Mouse (Mus musculus): ENCODE measurements around the gene Gm45521. TPM values are rescaled to one million over a fixed set of nuclear protein-coding genes. Genes with fewer than 3 reads are reported as not detected.

Gene Gm45521
- polyA plus RNA-seq, 1 experiment from 2014 or later: not detected

DNA sequence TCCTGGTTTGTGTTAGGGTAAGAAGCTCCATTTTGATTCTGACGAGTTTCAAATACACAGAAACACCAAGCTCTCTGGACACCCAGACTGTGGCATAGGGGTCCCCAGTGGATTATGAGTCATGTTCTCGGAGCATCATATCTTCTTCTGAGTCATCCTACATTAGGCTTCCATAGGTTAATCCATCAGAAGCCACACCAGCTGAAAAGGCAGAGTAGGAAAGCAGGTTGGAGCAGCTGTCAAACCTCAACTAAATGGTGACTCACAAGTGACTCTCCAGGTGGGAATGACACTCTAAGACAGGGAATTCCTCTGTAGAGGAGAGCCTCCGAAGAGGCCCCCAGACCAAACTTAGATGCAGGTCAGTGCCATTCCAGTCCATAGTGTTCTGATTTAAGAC is 41.9 kb downstream of the Gm45521 start:
- 76% methylated on average over 3 of the region's 3 CpGs for WGBS
- H3K27me3 ChIP-seq (replicated peaks; ENCODE audit: control insufficient read depth, insufficient read depth, low read length): peaks cover 22% of the 10 kb centered on the region
- no peaks in the 10 kb centered on the region for H3K9me3 ChIP-seq (ENCODE audit: control insufficient read depth, low read length)
- H3K4me1 ChIP-seq (replicated peaks; ENCODE audit: control insufficient read depth, insufficient read depth, low read length): no peaks in the 10 kb centered on the region; the same call in 1 of the 2 replicates
- H3K9ac ChIP-seq (ENCODE audit: low read length): no peak overlapping the region
- H3K36me3 ChIP-seq (ENCODE audit: control insufficient read depth, insufficient read depth, low read length): no peaks in the 10 kb centered on the region
- H3K27ac ChIP-seq (ENCODE audit: low read depth): no peak overlapping the region
- no peak overlapping the region for H3K4me2 ChIP-seq (ENCODE audit: low read length)
- DNase-seq (ENCODE audit: low spot score): no peak
- no peak overlapping the region for H3K4me3 ChIP-seq (ENCODE audit: low read depth, low read length)
- ATAC-seq (replicated peaks; ENCODE audit: low FRiP score, low TSS enrichment, low read depth): no peak

DNA sequence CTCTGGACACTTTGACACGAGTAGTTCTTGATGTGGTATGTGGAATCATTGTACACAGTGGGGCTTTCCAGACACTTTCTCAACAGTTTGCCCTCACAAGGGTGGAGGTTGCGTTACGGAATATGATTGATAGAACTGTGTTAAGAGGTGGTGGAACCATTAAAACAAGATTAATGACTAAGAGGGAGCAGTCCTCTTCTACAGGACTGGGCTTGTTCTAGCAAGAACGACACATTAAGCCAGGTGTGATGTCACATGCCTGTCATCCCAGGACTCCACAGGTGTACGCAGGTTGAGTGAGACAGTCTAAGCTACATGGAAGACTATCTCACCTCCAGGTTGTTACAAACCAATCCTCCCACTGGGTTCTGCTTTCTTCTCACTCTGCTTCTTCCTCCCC is 42.3 kb downstream of the Gm45521 start:
- DNase-seq (ENCODE audit: low spot score): no peak
- Histone ChIP-seq H3K27me3 (replicated peaks; ENCODE audit: control insufficient read depth, insufficient read depth, low read length) (peaks cover 22% of the 10 kb centered on the region), H3K9me3 (ENCODE audit: control insufficient read depth, low read length) (no peaks in the 10 kb centered on the region), H3K9ac (ENCODE audit: low read length) (no peak overlapping the region), H3K4me3 (ENCODE audit: low read depth, low read length) (no peak overlapping the region), H3K27ac (ENCODE audit: low read depth) (no peak overlapping the region), H3K4me1 (replicated peaks; ENCODE audit: control insufficient read depth, insufficient read depth, low read length) (no peaks in the 10 kb centered on the region; the same call in 1 of the 2 replicates), H3K4me2 (ENCODE audit: low read length) (no peak overlapping the region), H3K36me3 (ENCODE audit: control insufficient read depth, insufficient read depth, low read length) (no peaks in the 10 kb centered on the region)
- ATAC-seq (replicated peaks; ENCODE audit: low FRiP score, low TSS enrichment, low read depth): no peak
- WGBS: 71% methylated on average over 5 of the region's 5 CpGs

DNA sequence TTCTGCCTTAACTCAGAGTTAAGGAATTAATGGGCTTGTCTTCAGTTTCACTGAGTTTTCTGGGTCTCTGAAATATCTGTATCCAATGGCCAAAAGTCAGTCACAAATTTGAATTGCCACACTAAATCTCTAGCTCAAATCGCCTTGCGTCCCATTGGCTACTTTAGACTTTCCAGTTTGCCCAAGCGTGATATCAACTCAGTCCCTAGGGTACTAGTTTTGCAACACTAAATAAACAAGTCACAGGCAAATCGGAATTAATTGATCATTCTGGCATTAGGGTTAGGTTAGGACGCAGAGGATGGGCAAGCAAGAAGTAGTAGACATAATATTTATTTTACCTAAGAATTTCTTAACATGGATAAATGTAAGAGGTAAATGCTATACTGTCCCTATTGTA is 43.2 kb downstream of the Gm45521 start:
- Histone ChIP-seq H3K4me2 (ENCODE audit: low read length) (no peak overlapping the region), H3K4me3 (ENCODE audit: low read depth, low read length) (no peak overlapping the region)
- WGBS: 77% methylated on average over 5 of the region's 5 CpGs

DNA sequence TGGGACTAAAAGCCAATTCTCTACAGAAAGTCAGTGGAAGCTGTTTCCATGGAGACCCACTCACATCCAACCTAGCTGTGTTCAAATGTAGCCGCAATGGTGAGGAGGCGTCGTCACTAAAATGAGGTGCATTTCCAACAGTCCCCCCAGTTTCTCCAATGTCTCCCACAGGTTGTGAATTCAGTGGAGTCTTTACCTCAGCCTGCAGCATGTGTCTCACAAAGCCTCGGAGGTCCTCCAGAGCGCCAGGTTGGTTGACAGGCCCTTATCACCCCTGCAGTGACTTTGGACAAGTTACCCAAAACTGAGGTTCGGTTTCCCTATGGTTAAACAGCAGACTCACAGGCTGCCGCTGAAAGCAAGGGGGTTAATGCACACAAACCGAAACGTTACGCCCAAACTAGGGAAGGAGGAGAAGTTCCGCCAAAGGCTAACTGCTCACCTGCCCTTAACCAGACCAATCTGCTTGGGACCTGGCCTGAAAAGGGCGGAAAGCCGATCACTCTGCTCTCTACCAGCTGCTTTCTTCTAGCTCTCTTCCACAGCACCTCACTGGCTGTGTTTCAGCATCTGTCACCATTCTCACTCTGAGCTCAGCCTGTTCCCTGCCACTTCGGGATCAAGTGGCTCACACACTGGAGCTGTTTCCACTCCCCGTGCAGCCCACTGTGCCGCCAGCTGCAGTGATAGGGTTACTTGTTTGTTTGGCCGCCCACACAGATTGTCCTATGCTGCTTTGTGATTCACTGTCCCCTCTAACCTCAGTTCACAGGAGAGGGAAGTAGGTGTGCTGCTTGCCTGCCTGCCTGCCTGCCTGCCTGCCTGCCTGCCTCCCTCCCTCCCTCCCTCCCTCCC is 44.0 kb downstream of the Gm45521 start:
- ATAC-seq (replicated peaks; ENCODE audit: low FRiP score, low TSS enrichment, low read depth) (no peak), DNase-seq (ENCODE audit: low spot score) (no peak)
- Histone ChIP-seq H3K4me3 (ENCODE audit: low read depth, low read length) (no peak overlapping the region), H3K9ac (ENCODE audit: low read length) (no peak overlapping the region), H3K9me3 (ENCODE audit: control insufficient read depth, low read length) (no peaks in the 10 kb centered on the region), H3K27ac (ENCODE audit: low read depth) (no peak overlapping the region), H3K27me3 (replicated peaks; ENCODE audit: control insufficient read depth, insufficient read depth, low read length) (peaks cover 22% of the 10 kb centered on the region), H3K4me1 (replicated peaks; ENCODE audit: control insufficient read depth, insufficient read depth, low read length) (no peaks in the 10 kb centered on the region; the same call in 1 of the 2 replicates), H3K36me3 (ENCODE audit: control insufficient read depth, insufficient read depth, low read length) (no peaks in the 10 kb centered on the region), H3K4me2 (ENCODE audit: low read length) (no peak overlapping the region)
- 30% methylated on average over 17 of the region's 17 CpGs for WGBS

More for the DNA sequence above, 43.2 kb downstream of the Gm45521 start:
- no peak overlapping the region for H3K9ac ChIP-seq (ENCODE audit: low read length)
- no peaks in the 10 kb centered on the region for H3K9me3 ChIP-seq (ENCODE audit: control insufficient read depth, low read length)
- H3K4me1 ChIP-seq (replicated peaks; ENCODE audit: control insufficient read depth, insufficient read depth, low read length): no peaks in the 10 kb centered on the region; the same call in 1 of the 2 replicates
- ATAC-seq (replicated peaks; ENCODE audit: low FRiP score, low TSS enrichment, low read depth) (no peak), DNase-seq (ENCODE audit: low spot score) (no peak)
- H3K27ac ChIP-seq (ENCODE audit: low read depth): no peak overlapping the region
- H3K36me3 ChIP-seq (ENCODE audit: control insufficient read depth, insufficient read depth, low read length): no peaks in the 10 kb centered on the region
- H3K27me3 ChIP-seq (replicated peaks; ENCODE audit: control insufficient read depth, insufficient read depth, low read length): peaks cover 22% of the 10 kb centered on the region

DNA sequence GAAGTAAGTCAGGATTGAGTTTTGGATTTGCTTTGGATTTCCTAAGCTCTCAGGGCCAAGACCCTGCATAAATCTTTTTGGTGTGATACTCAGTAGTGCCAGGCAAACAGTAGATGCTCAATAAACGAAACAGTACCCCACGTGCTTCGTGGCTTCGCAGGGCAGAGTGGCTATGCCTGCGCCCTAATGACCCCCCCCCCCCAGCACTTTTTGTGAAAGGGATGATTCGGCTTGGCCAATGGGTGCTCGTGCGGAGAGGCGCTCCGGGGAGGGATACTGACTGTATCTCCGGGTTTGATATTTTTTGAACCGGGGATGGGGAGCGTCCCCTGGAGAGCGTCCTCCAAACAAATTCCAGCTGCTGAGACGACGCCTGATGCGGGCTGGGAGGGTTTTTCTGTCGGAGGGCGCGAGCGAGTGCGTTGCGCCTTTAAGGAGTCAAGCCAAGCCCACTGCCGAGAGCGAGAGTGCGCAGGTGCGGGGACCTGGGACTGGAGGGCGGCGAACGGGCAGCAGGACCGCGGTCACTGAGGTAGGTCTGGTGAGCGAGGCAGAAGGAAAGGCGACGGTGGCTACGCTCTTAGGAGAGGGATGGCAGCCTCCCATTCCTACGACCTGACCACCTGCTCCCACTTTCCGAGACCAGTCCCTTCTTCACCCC is 45.5 kb downstream of the Gm45521 start, which contains the start of gene Abhd6:
Gene Abhd6, plus strand, starts transcription at position 471 of the 661 bp plus-strand sequence.
- Histone ChIP-seq H3K9ac (ENCODE audit: low read length) (peak within 1 kb of the TSS; percentile 53), H3K36me3 (ENCODE audit: control insufficient read depth, insufficient read depth, low read length) (no peaks in the 10 kb centered on the region), H3K27me3 (replicated peaks; ENCODE audit: control insufficient read depth, insufficient read depth, low read length) (peaks cover 22% of the 10 kb centered on the region), H3K9me3 (ENCODE audit: control insufficient read depth, low read length) (no peaks in the 10 kb centered on the region), H3K4me3 (ENCODE audit: low read depth, low read length) (peak within 1 kb of the TSS; percentile 61), H3K27ac (ENCODE audit: low read depth) (0 out of 2 replicates have a peak within 1 kb of the TSS, but pooled peaks have one; percentile 51), H3K4me1 (replicated peaks; ENCODE audit: control insufficient read depth, insufficient read depth, low read length) (no peaks in the 10 kb centered on the region; the same call in 1 of the 2 replicates), H3K4me2 (ENCODE audit: low read length) (peak within 1 kb of the TSS; percentile 79)
- DNase-seq (ENCODE audit: low spot score) (peak; percentile 92), ATAC-seq (replicated peaks; ENCODE audit: low FRiP score, low TSS enrichment, low read depth) (peak; percentile 86)
- 2% methylated on average over 38 of the region's 38 CpGs for WGBS

DNA sequence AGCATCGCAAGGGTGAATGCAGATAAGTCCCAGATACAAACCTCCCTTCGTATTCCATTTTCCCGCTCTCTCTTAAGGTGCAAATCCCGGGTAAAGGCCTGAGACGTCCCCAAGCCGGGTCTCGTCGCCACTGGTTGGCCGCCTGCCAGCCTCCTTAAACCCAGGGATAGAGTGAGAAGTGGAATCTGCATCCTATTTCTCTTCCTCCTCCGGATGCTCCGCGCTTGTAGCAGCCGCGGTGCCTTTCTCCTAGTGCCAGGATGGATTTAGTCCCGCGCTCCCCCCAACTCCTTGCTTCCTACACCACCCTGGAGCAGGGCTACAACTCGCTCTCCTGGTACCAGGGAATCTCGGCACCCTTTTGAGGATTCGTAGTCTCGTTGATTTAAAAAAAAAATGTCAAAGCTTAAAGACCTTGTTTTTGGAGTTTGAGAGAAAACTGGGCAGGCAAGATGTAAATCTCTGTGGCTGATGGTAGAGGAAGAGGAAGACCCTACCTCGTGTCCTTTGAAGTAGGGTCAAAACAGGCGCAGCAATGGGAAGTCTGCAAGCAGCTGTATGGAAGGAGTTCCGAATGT is 46.1 kb downstream of the Gm45521 start:
- Histone ChIP-seq H3K9me3 (ENCODE audit: control insufficient read depth, low read length) (no peaks in the 10 kb centered on the region), H3K4me2 (ENCODE audit: low read length) (peak overlapping the region; percentile 79), H3K4me3 (ENCODE audit: low read depth, low read length) (peak overlapping the region; percentile 61), H3K27ac (ENCODE audit: low read depth) (0 out of 2 replicates have a peak overlapping the region, but pooled peaks have one; percentile 51), H3K27me3 (replicated peaks; ENCODE audit: control insufficient read depth, insufficient read depth, low read length) (peaks cover 22% of the 10 kb centered on the region), H3K36me3 (ENCODE audit: control insufficient read depth, insufficient read depth, low read length) (no peaks in the 10 kb centered on the region), H3K4me1 (replicated peaks; ENCODE audit: control insufficient read depth, insufficient read depth, low read length) (no peaks in the 10 kb centered on the region; the same call in 1 of the 2 replicates), H3K9ac (ENCODE audit: low read length) (peak overlapping the region; percentile 53)
- DNase-seq (ENCODE audit: low spot score) (peak; percentile 82), ATAC-seq (replicated peaks; ENCODE audit: low FRiP score, low TSS enrichment, low read depth) (peak; percentile 36; the same call in 1 of the 2 replicates)
- WGBS: under 1% methylated on average over 23 of the region's 23 CpGs

DNA sequence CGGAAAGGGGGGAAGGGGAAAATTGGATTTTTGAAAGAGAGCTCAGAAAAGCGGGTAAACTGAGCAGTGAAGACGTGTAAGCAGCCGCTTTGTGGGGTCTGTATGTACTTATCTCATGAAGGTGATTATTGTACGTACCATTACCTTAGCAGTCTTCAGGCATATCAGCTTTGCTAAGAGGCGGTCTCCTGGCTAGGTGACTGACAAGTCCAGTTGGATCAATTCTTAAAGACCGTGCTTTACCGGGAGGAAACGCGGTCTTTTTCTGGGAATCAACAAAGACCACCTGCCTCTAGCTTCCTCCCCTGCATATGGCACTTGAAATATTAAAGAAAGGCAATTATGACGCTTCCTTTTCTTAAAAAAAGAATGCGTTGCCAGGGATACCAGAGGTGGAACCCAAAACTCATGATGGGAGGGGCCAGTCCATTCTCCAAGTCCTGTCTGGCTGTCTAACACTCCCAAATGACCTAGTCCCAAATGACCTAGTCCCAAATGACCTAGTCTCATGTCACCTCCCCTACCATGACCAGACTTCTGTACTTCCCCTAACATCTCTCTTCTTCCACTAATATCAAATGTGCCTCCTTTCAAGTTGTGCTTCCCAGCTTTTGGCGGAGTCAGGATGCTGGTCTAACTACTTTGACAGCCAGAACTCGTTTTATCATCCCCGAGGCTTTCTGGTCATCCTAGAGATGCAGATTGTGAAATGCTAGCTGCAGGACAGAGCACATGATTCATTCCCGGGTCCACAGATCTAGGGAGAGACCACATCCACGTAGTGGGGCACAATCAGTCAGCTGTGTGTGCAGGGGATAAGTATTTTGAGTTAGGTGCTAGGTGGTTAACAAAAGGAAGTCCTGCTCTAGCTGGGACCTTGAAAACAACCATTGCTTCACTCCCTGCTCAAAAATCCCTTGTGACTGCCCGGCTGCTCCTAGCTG is 46.9 kb downstream of the Gm45521 start:
- Histone ChIP-seq H3K9me3 (ENCODE audit: control insufficient read depth, low read length) (no peaks in the 10 kb centered on the region), H3K4me3 (ENCODE audit: low read depth, low read length) (peak overlapping the region; percentile 61), H3K27me3 (replicated peaks; ENCODE audit: control insufficient read depth, insufficient read depth, low read length) (peaks cover 22% of the 10 kb centered on the region), H3K4me1 (replicated peaks; ENCODE audit: control insufficient read depth, insufficient read depth, low read length) (no peaks in the 10 kb centered on the region; the same call in 1 of the 2 replicates), H3K27ac (ENCODE audit: low read depth) (no peak overlapping the region), H3K36me3 (ENCODE audit: control insufficient read depth, insufficient read depth, low read length) (no peaks in the 10 kb centered on the region), H3K4me2 (ENCODE audit: low read length) (peak overlapping the region; percentile 79), H3K9ac (ENCODE audit: low read length) (peak overlapping the region; percentile 53)
- DNase-seq (ENCODE audit: low spot score): no peak
- no peak for ATAC-seq (replicated peaks; ENCODE audit: low FRiP score, low TSS enrichment, low read depth)
- WGBS: 48% methylated on average over 18 of the region's 18 CpGs

Data from intestine, embryonic 14.5 days (tissue).